Mouse (Mus musculus): ENCODE data around the gene Kif5c.

DNA sequence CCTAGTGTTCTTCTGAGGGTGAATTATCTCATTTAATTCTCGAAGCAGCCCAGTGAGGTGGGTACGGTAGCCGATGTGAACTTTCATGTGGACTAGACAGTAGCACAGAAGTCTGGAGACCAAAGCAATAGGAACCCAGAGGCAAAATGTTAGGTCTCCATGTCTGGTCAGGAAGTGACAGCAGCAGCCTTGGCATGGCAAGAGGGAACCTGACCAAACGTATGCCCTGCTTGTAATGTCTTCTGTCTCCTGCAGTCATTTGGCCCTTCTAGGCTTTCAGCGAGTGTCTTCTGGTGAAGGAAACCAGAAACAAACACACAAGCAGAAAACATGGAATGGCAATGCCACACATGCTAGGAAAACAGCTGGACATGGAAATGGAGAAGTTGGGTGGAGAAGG is 197.5 kb downstream of the Kif5c start:
- TF ChIP-seq GATA1 (IDR thresholded peaks at IDR 0.05; ENCODE audit: low read length) (no peak), TAL1 (IDR thresholded peaks at IDR 0.05; ENCODE audit: low read length) (no peak)

All from erythroblast, embryonic 14.5 days (primary cell).